Mouse (Mus musculus): ENCODE measurements at regions not wholly inside any gene's neighbourhood (a gene's known extent, or its start where the extent isn't known, plus 50 kb on each side); places are given as distances from the start of the nearest gene placed in this dataset.

GRCm38 (mm10) chr5:132923365-132923764 lies 380.2 kb upstream of the Auts2 start:
- Histone ChIP-seq H3K36me3 (ENCODE audit: control insufficient read depth, insufficient read depth) (no peaks in the 10 kb centered on the region), H3K27me3 (replicated peaks; ENCODE audit: control insufficient read depth, insufficient read depth, low read length) (no peaks in the 10 kb centered on the region), H3K4me1 (replicated peaks; ENCODE audit: control insufficient read depth, insufficient read depth, low read length) (no peaks in the 10 kb centered on the region), H3K4me3 (replicated peaks; ENCODE audit: low read length) (no peak overlapping the region), H3K9ac (replicated peaks; ENCODE audit: low read depth, low read length) (no peak overlapping the region), H3K27ac (ENCODE audit: low read length) (no peak overlapping the region), H3K9me3 (ENCODE audit: control insufficient read depth, low read length) (no peaks in the 10 kb centered on the region), H3K4me2 (ENCODE audit: low read length) (no peak overlapping the region)
- WGBS: 52% methylated on average over 4 of the region's 4 CpGs
- ATAC-seq: no peak

DNA sequence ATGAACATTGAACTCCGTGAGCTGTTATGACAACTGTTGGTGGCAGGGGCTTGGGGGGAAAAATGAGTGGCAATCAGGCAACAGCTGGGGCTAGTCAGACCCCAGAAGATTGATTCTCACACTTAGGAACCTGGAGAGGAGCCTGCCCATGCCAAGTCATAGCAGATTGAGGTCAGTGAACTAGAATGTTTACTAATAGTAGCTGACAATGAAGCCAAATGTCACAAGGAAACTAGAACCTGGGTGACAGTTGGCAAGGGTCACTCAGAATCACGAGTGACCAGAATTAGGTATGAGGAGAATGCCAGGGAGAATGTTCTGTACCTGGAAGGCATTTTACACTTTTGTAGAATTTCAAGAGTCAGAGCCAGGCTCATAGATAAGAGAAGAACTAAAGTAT lies 365.9 kb upstream of the Auts2 start:
- Histone ChIP-seq H3K4me3 (replicated peaks; ENCODE audit: low read length) (no peak overlapping the region), H3K9ac (replicated peaks; ENCODE audit: low read depth, low read length) (no peak overlapping the region), H3K27ac (ENCODE audit: low read length) (no peak overlapping the region), H3K4me2 (ENCODE audit: low read length) (no peak overlapping the region), H3K27me3 (replicated peaks; ENCODE audit: control insufficient read depth, insufficient read depth, low read length) (no peaks in the 10 kb centered on the region), H3K4me1 (replicated peaks; ENCODE audit: control insufficient read depth, insufficient read depth, low read length) (peaks cover 5% of the 10 kb centered on the region; the same call in 1 of the 2 replicates), H3K36me3 (ENCODE audit: control insufficient read depth, insufficient read depth) (no peaks in the 10 kb centered on the region), H3K9me3 (ENCODE audit: control insufficient read depth, low read length) (no peaks in the 10 kb centered on the region)
- ATAC-seq: no peak
- 63% methylated on average over 2 of the region's 2 CpGs for WGBS

- peaks cover 5% of the 10 kb centered on the region; the same call in 1 of the 2 replicates for H3K4me1 ChIP-seq (replicated peaks; ENCODE audit: control insufficient read depth, insufficient read depth, low read length)
- no peak for ATAC-seq
- WGBS: 72% methylated on average over 8 of the region's 8 CpGs
- H3K4me2 ChIP-seq (ENCODE audit: low read length): no peak overlapping the region
- H3K36me3 ChIP-seq (ENCODE audit: control insufficient read depth, insufficient read depth): no peaks in the 10 kb centered on the region
- no peaks in the 10 kb centered on the region for H3K9me3 ChIP-seq (ENCODE audit: control insufficient read depth, low read length)
- H3K4me3 ChIP-seq (replicated peaks; ENCODE audit: low read length): no peak overlapping the region
- no peaks in the 10 kb centered on the region for H3K27me3 ChIP-seq (replicated peaks; ENCODE audit: control insufficient read depth, insufficient read depth, low read length)
- H3K27ac ChIP-seq (ENCODE audit: low read length): no peak overlapping the region
- no peak overlapping the region for H3K9ac ChIP-seq (replicated peaks; ENCODE audit: low read depth, low read length)
These were observed 365.1 kb upstream of the Auts2 start for GRCm38 (mm10) chr5:132908220-132908619.

GRCm38 (mm10) chr5:132892591-132892990 lies 349.4 kb upstream of the Auts2 start:
- 38% methylated on average over 1 of the region's 1 CpGs for WGBS
- H3K4me1 ChIP-seq (replicated peaks; ENCODE audit: control insufficient read depth, insufficient read depth, low read length): peaks cover 4% of the 10 kb centered on the region; the same call in 1 of the 2 replicates
- H3K27me3 ChIP-seq (replicated peaks; ENCODE audit: control insufficient read depth, insufficient read depth, low read length): no peaks in the 10 kb centered on the region
- H3K4me3 ChIP-seq (replicated peaks; ENCODE audit: low read length): no peak overlapping the region
- no peaks in the 10 kb centered on the region for H3K9me3 ChIP-seq (ENCODE audit: control insufficient read depth, low read length)
- no peak overlapping the region for H3K9ac ChIP-seq (replicated peaks; ENCODE audit: low read depth, low read length)
- no peak overlapping the region for H3K4me2 ChIP-seq (ENCODE audit: low read length)
- no peak overlapping the region for H3K27ac ChIP-seq (ENCODE audit: low read length)
- ATAC-seq: peak; percentile 79
- H3K36me3 ChIP-seq (ENCODE audit: control insufficient read depth, insufficient read depth): no peaks in the 10 kb centered on the region

- Histone ChIP-seq H3K9ac (replicated peaks; ENCODE audit: low read depth, low read length) (no peak overlapping the region), H3K4me1 (replicated peaks; ENCODE audit: control insufficient read depth, insufficient read depth, low read length) (no peaks in the 10 kb centered on the region), H3K27ac (ENCODE audit: low read length) (no peak overlapping the region), H3K27me3 (replicated peaks; ENCODE audit: control insufficient read depth, insufficient read depth, low read length) (no peaks in the 10 kb centered on the region), H3K4me2 (ENCODE audit: low read length) (no peak overlapping the region), H3K9me3 (ENCODE audit: control insufficient read depth, low read length) (no peaks in the 10 kb centered on the region), H3K36me3 (ENCODE audit: control insufficient read depth, insufficient read depth) (no peaks in the 10 kb centered on the region), H3K4me3 (replicated peaks; ENCODE audit: low read length) (no peak overlapping the region)
- ATAC-seq: no peak
- 59% methylated on average over 2 of the region's 2 CpGs for WGBS
These were observed 341.0 kb upstream of the Auts2 start for GRCm38 (mm10) chr5:132884130-132884529.

- no peak for ATAC-seq
- H3K4me3 ChIP-seq (replicated peaks; ENCODE audit: low read length): no peak overlapping the region
- H3K27me3 ChIP-seq (replicated peaks; ENCODE audit: control insufficient read depth, insufficient read depth, low read length): no peaks in the 10 kb centered on the region
- no peaks in the 10 kb centered on the region for H3K9me3 ChIP-seq (ENCODE audit: control insufficient read depth, low read length)
- no peak overlapping the region for H3K9ac ChIP-seq (replicated peaks; ENCODE audit: low read depth, low read length)
- H3K4me1 ChIP-seq (replicated peaks; ENCODE audit: control insufficient read depth, insufficient read depth, low read length): no peaks in the 10 kb centered on the region
- H3K27ac ChIP-seq (ENCODE audit: low read length): no peak overlapping the region
- WGBS: 72% methylated on average over 3 of the region's 3 CpGs
- H3K36me3 ChIP-seq (ENCODE audit: control insufficient read depth, insufficient read depth): no peaks in the 10 kb centered on the region
- H3K4me2 ChIP-seq (ENCODE audit: low read length): no peak overlapping the region
These were observed 339.1 kb upstream of the Auts2 start for GRCm38 (mm10) chr5:132882291-132882690.

DNA sequence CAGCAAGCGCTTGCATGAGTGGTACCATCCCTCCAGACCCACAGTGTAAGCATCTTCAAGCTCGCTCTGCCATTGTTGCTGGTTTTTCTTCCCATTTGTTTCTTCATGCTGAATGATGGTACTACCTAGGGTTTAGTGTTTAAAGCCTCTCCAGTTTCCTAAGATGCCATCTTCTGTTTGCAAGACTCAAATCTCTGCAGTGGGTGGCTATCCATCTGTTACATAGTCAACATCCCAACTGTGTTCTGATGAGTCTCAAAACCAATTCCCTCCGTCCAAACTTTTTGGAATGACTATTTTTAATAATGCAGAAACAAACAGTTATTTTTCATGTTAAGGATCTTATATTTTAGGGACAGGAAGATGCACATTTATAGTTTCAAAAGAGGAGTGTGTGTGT lies 338.0 kb upstream of the Auts2 start:
- Histone ChIP-seq H3K4me2 (ENCODE audit: low read length) (no peak overlapping the region), H3K4me3 (replicated peaks; ENCODE audit: low read length) (no peak overlapping the region), H3K36me3 (ENCODE audit: control insufficient read depth, insufficient read depth) (no peaks in the 10 kb centered on the region), H3K4me1 (replicated peaks; ENCODE audit: control insufficient read depth, insufficient read depth, low read length) (peaks cover 5% of the 10 kb centered on the region), H3K9ac (replicated peaks; ENCODE audit: low read depth, low read length) (no peak overlapping the region), H3K9me3 (ENCODE audit: control insufficient read depth, low read length) (no peaks in the 10 kb centered on the region), H3K27ac (ENCODE audit: low read length) (no peak overlapping the region), H3K27me3 (replicated peaks; ENCODE audit: control insufficient read depth, insufficient read depth, low read length) (no peaks in the 10 kb centered on the region)
- WGBS: 93% methylated on average over 3 of the region's 3 CpGs
- ATAC-seq: no peak

DNA sequence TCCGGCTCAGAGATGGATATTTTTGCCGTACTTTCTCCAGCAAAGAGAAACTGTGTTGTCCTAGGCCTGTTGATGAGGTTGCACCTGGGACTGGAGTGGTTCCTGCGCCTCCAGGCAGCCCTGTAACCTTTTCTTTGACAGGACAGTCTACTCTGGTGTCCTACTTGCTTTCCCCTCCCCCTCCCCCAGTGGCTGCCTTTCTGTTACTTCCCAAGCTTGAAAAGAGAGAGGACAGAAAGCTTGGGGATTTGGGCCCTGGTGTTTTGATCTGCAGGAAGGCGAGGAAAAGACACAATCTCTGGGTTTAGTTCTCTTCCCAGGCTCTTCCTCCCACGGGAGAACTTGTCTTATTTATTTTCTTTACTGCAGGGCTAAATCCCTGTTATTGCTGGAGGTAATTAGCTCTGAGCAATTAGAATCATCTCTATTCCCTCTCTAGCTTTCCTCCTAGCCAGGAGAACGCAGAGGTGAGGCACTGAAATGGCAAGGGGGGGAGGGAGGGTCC lies 333.2 kb upstream of the Auts2 start:
- no peak overlapping the region for H3K9ac ChIP-seq (replicated peaks; ENCODE audit: low read depth, low read length)
- no peak overlapping the region for H3K27ac ChIP-seq (ENCODE audit: low read length)
- H3K9me3 ChIP-seq (ENCODE audit: control insufficient read depth, low read length): no peaks in the 10 kb centered on the region
- WGBS: 21% methylated on average over 6 of the region's 6 CpGs
- H3K36me3 ChIP-seq (ENCODE audit: control insufficient read depth, insufficient read depth): no peaks in the 10 kb centered on the region
- H3K27me3 ChIP-seq (replicated peaks; ENCODE audit: control insufficient read depth, insufficient read depth, low read length): no peaks in the 10 kb centered on the region
- H3K4me2 ChIP-seq (ENCODE audit: low read length): no peak overlapping the region
- no peak for ATAC-seq
- no peak overlapping the region for H3K4me3 ChIP-seq (replicated peaks; ENCODE audit: low read length)
- H3K4me1 ChIP-seq (replicated peaks; ENCODE audit: control insufficient read depth, insufficient read depth, low read length): peaks cover 7% of the 10 kb centered on the region

DNA sequence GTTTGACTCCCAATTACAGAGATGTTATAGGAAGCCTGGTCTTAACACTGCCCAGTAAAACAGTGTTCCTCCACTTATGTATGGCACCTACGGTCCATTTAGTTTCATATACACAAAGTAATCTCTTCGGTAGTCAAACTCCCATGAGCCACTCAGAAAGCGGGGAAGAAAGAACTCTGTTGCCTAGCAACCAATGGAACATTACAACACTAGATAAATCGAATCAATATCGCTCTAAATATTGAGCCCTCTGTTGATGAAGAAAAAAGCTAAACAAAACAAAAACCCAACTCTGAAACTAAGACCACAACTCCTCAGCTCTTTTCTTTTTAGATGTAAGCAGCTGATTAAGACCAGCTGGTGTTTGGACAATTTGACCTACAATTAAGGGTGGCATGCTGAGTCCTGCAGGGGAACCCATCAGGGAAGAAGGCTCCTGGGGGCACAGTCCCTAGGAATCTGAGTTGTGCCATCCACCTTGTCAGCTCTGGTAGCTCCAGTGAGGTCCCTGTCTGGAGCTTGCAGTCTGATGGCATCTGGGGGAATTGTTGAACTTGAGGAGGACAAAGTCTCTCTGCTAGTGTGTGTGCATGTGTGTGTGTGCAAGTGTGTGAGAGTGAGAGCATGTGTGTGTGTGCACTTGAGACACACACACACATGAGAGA lies 315.8 kb upstream of the Auts2 start:
- H3K36me3 ChIP-seq (ENCODE audit: control insufficient read depth, insufficient read depth): no peaks in the 10 kb centered on the region
- H3K4me3 ChIP-seq (replicated peaks; ENCODE audit: low read length): no peak overlapping the region
- H3K27me3 ChIP-seq (replicated peaks; ENCODE audit: control insufficient read depth, insufficient read depth, low read length): no peaks in the 10 kb centered on the region
- no peak overlapping the region for H3K27ac ChIP-seq (ENCODE audit: low read length)
- H3K4me2 ChIP-seq (ENCODE audit: low read length): no peak overlapping the region
- ATAC-seq: no peak
- WGBS: 63% methylated on average over 5 of the region's 5 CpGs
- H3K9me3 ChIP-seq (ENCODE audit: control insufficient read depth, low read length): no peaks in the 10 kb centered on the region
- no peak overlapping the region for H3K9ac ChIP-seq (replicated peaks; ENCODE audit: low read depth, low read length)
- H3K4me1 ChIP-seq (replicated peaks; ENCODE audit: control insufficient read depth, insufficient read depth, low read length): no peaks in the 10 kb centered on the region
